ENCODE assay signal across 8 mouse cellular contexts in the genomic region with DNA sequence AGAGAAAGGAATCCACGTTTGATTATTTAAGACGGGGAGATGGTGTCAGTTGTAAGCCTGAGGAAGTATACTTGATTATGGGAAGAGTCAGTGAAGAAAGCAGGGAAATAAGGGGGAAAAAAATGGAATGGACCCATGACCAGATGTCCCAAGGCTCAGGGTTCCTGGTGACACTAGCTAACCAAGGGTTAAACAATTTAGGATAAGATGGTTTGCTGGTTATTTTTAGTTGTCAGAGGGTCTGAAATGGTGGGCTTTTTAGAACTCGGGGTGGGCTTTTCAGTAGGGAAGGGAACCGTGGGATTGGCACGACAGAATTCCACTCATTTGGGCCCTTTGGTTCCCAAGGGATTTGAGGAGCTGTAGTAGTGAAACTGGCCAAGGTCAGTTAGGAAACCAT. TPM values are rescaled to one million over a fixed set of nuclear protein-coding genes. Genes with fewer than 3 reads are reported as not detected.
DNase-seq lines count a peak whose midpoint lies in the region; ATAC-seq and TF ChIP-seq lines count a peak whose summit lies in the region.

No protein-coding gene starts in this region.

- DNase-seq in heart, postnatal 25 days (ENCODE audit: low spot score) = no peak
- peak; percentile 69 for DNase-seq in adipocyte (ENCODE audit: low spot score)
- peak; percentile 37 for DNase-seq in heart, postnatal 0 days (ENCODE audit: low spot score)
- no peak for DNase-seq in midbrain, embryonic 11.5 days (ENCODE audit: low spot score, missing footprints)
- DNase-seq in spleen, adult 12 weeks (ENCODE audit: low spot score) = no peak
- no peak for DNase-seq in thymus, postnatal 36 days
- DNase-seq in left cerebral cortex, postnatal 10 days (ENCODE audit: extremely low spot score in 1 of 2, low spot score in 2 of 2) = no peak

- peaks cover 6% of the 10 kb centered on the region for H3K36me3 ChIP-seq in heart, embryonic 13.5 days
- no peaks in the 10 kb centered on the region; the same call in 1 of the 2 replicates for H3K36me3 ChIP-seq in heart, postnatal 0 days (replicated peaks; ENCODE audit: control insufficient read depth, insufficient read depth, low read length)
- no peaks in the 10 kb centered on the region; the same call in 1 of the 2 replicates for H3K36me3 ChIP-seq in midbrain, embryonic 11.5 days (ENCODE audit: control insufficient read depth, insufficient read depth, low read length)

- H3K4me2 ChIP-seq in heart, embryonic 13.5 days = peak overlapping the region; percentile 83
- H3K4me2 ChIP-seq in heart, postnatal 0 days (ENCODE audit: low read depth, low read length) = peak overlapping the region; percentile 72
- H3K4me2 ChIP-seq in midbrain, embryonic 11.5 days = peak overlapping the region; percentile 69

- H3K4me1 ChIP-seq in heart, embryonic 13.5 days = peaks cover 60% of the 10 kb centered on the region
- peaks cover 34% of the 10 kb centered on the region for H3K4me1 ChIP-seq in heart, postnatal 0 days (ENCODE audit: control insufficient read depth, insufficient read depth)
- H3K4me1 ChIP-seq in midbrain, embryonic 11.5 days (ENCODE audit: control insufficient read depth, insufficient read depth, low read length) = peaks cover 24% of the 10 kb centered on the region

- no peak for ATAC-seq in heart, embryonic 13.5 days (ENCODE audit: extremely low read depth, insufficient number of reproducible peaks, low FRiP score, low TSS enrichment)
- ATAC-seq in heart, postnatal 0 days (ENCODE audit: insufficient read depth, low read depth) = no peak
- ATAC-seq in midbrain, embryonic 11.5 days (ENCODE audit: low FRiP score) = no peak

- H3K9ac ChIP-seq in heart, embryonic 13.5 days = peak overlapping the region; percentile 99
- peak overlapping the region; percentile 100 for H3K9ac ChIP-seq in heart, postnatal 0 days (replicated peaks; ENCODE audit: low read depth, low read length)
- peak overlapping the region; percentile 87 for H3K9ac ChIP-seq in midbrain, embryonic 11.5 days (ENCODE audit: low read length)

- TF ChIP-seq CTCF in heart, postnatal 0 days (IDR thresholded peaks at IDR 0.05; ENCODE audit: low read depth) = no peak

- intact Hi-C loops in heart, postnatal 25 days (cut with DNase I) = loop anchor here (5.0 kb wide), 1 partner anchor 109 kb away; no protein-coding TSS in a partner anchor
- intact Hi-C loops in left cerebral cortex, postnatal 10 days (cut with DNase I) = loop anchor here (10.0 kb wide), 1 partner anchor 71 kb away; no protein-coding TSS in a partner anchor

- no peaks in the 10 kb centered on the region for H3K9me3 ChIP-seq in heart, embryonic 13.5 days
- no peaks in the 10 kb centered on the region for H3K9me3 ChIP-seq in heart, postnatal 0 days (replicated peaks; ENCODE audit: control insufficient read depth, low read length)
- H3K9me3 ChIP-seq in midbrain, embryonic 11.5 days (ENCODE audit: control insufficient read depth, low read length) = no peaks in the 10 kb centered on the region

- WGBS in heart, embryonic 13.5 days = under 1% methylated on average over 5 of the region's 5 CpGs
- WGBS in heart, postnatal 0 days = 3% methylated on average over 5 of the region's 5 CpGs
- WGBS in midbrain, embryonic 11.5 days = 2% methylated on average over 5 of the region's 5 CpGs

- H3K27me3 ChIP-seq in heart, embryonic 13.5 days (replicated peaks) = no peaks in the 10 kb centered on the region
- H3K27me3 ChIP-seq in heart, postnatal 0 days (ENCODE audit: control insufficient read depth, insufficient read depth, low read length) = no peaks in the 10 kb centered on the region
- H3K27me3 ChIP-seq in midbrain, embryonic 11.5 days (ENCODE audit: control insufficient read depth, insufficient read depth, low read length) = no peaks in the 10 kb centered on the region

- no peak for TF ChIP-seq EP300 in heart, postnatal 0 days (IDR thresholded peaks at IDR 0.05; ENCODE audit: low read depth)

- H3K4me3 ChIP-seq in heart, embryonic 13.5 days = peak overlapping the region; percentile 99
- H3K4me3 ChIP-seq in heart, postnatal 0 days (ENCODE audit: low read depth, low read length) = peak overlapping the region; percentile 99
- H3K4me3 ChIP-seq in midbrain, embryonic 11.5 days (ENCODE audit: low read depth, low read length) = peak overlapping the region; percentile 59

- peak overlapping the region; percentile 94 for H3K27ac ChIP-seq in heart, embryonic 13.5 days (replicated peaks)
- peak overlapping the region; percentile 99 for H3K27ac ChIP-seq in heart, postnatal 0 days (ENCODE audit: low read depth)
- H3K27ac ChIP-seq in midbrain, embryonic 11.5 days (ENCODE audit: low read depth, low read length) = no peak overlapping the region

RNA-seq across cellular contexts. Expression of a gene that starts 1.0 kb away (rescaled TPM):
- polyA plus RNA-seq in heart, embryonic 13.5 days (2015; fragmentation: Nextera tagmentation; extraction: Ambion mirVana) = 4.7 and 5.8 TPM in 2 replicates
- total RNA-seq in heart, postnatal 25 days (2021) = 10 to 100 TPM; 65.6 to 67.2 TPM
- total RNA-seq in heart, postnatal 0 days (2014; rRNA removed; ENCODE audit: low replicate concordance) = 35.3 and 49.3 TPM in 2 replicates
- polyA plus RNA-seq in heart, postnatal 0 days (2015; fragmentation: Nextera tagmentation; extraction: Ambion mirVana) = 12.2 and 13.1 TPM in 2 replicates
- polyA plus RNA-seq in midbrain, embryonic 11.5 days (2014; fragmentation: Nextera tagmentation; extraction: Ambion mirVana) = 8.7 and 8.9 TPM in 2 replicates
- total RNA-seq in left cerebral cortex, postnatal 10 days (2021) = 10 to 100 TPM; 77.0 to 82.3 TPM

RNA-seq across cellular contexts. Expression of a gene that starts 1.1 kb away (rescaled TPM):
- polyA plus RNA-seq in heart, embryonic 13.5 days (2015; fragmentation: Nextera tagmentation; extraction: Ambion mirVana) = 133 and 137 TPM in 2 replicates
- total RNA-seq in heart, postnatal 25 days (2021) = 10 to 100 TPM; 55.1 to 62.3 TPM
- total RNA-seq in heart, postnatal 0 days (2014; rRNA removed; ENCODE audit: low replicate concordance) = 41.0 and 50.3 TPM in 2 replicates
- polyA plus RNA-seq in heart, postnatal 0 days (2015; fragmentation: Nextera tagmentation; extraction: Ambion mirVana) = 83.6 and 92.8 TPM in 2 replicates
- polyA plus RNA-seq in midbrain, embryonic 11.5 days (2014; fragmentation: Nextera tagmentation; extraction: Ambion mirVana) = 274 and 275 TPM in 2 replicates
- 100 to 1,000 TPM; 223 to 224 TPM for total RNA-seq in left cerebral cortex, postnatal 10 days (2021)

RNA-seq across cellular contexts. Expression of a gene that starts 58.6 kb away (rescaled TPM):
- 35.5 and 36.3 TPM in 2 replicates for polyA plus RNA-seq in heart, embryonic 13.5 days (2015; fragmentation: Nextera tagmentation; extraction: Ambion mirVana)
- 10 to 100 TPM; 70.9 to 76.5 TPM for total RNA-seq in heart, postnatal 25 days (2021)
- total RNA-seq in heart, postnatal 0 days (2014; rRNA removed; ENCODE audit: low replicate concordance) = 78.4 and 80.3 TPM in 2 replicates
- polyA plus RNA-seq in heart, postnatal 0 days (2015; fragmentation: Nextera tagmentation; extraction: Ambion mirVana) = 29.9 and 31.4 TPM in 2 replicates
- 20.0 and 21.7 TPM in 2 replicates for polyA plus RNA-seq in midbrain, embryonic 11.5 days (2014; fragmentation: Nextera tagmentation; extraction: Ambion mirVana)
- 100 to 1,000 TPM; 104 to 115 TPM for total RNA-seq in left cerebral cortex, postnatal 10 days (2021)

Comparison
In these comparisons a context has a peak if more than half of its experiments do, and no peak if none do; other contexts are left out.
1. DNase-seq: peak in adipocyte (single experiment) and heart, postnatal 0 days (single experiment); none in heart, postnatal 25 days (single experiment), midbrain, embryonic 11.5 days (single experiment), spleen, adult 12 weeks (single experiment), thymus, postnatal 36 days (0 of 2) and left cerebral cortex, postnatal 10 days (0 of 2).
2. Peak in every context shown above with its lines, with median percentiles within 50 percentile points of each other: H3K4me2 ChIP-seq, H3K4me3 ChIP-seq and H3K9ac ChIP-seq.